Mouse (Mus musculus) liver, embryonic 14.5 days (tissue): ENCODE measurements at regions not wholly inside any gene's neighbourhood (a gene's known extent, or its start where the extent isn't known, plus 50 kb on each side); places are given as distances from the start of the nearest gene placed in this dataset.

ENCODE experiments used
- ATAC-seq: fragments of 200-750 bp; cut with Nextera tagmentation; 2 replicates; pipeline ENCODE4 v1.8.0; 2017; ENCODE audit warnings: moderate number of reproducible peaks, mild to moderate bottlenecking, moderate library complexity; ENCODE audit not compliant: insufficient read depth
- DNase-seq, 3 experiments: peaks; one replicate each; pipeline ENCODE4 v3.0.0-alpha.2; 2012 to 2013; ENCODE audit warnings: low read depth in 3 of 3, low spot score in 3 of 3
- H3K27ac ChIP-seq: fragments of 300-500 bp; sonication (generic); 2 replicates; pipeline ENCODE4 v1.5.1; 2014; ENCODE audit warnings: moderate library complexity, mild to moderate bottlenecking, control low read depth, inconsistent platforms
- H3K27me3 ChIP-seq: fragments of 300-500 bp; sonication (generic); 2 replicates; pipeline ENCODE4 v1.6.1; 2014; ENCODE audit warnings: mild to moderate bottlenecking, low read length, moderate library complexity; ENCODE audit not compliant: control insufficient read depth, insufficient read depth
- H3K36me3 ChIP-seq: fragments of 300-500 bp; sonication (generic); replicated peaks from 2 replicates; pipeline ENCODE4 v1.6.1; 2014; ENCODE audit warnings: low read depth; ENCODE audit not compliant: control insufficient read depth, insufficient read depth
- H3K4me1 ChIP-seq, 2 experiments: fragments of 200-500 bp in 1 of 2; fragments of 300-500 bp in 1 of 2; sonication (generic) in 1 of 2; replicated peaks; 2 replicates each; pipeline ENCODE4 v1.6.1; 2012 to 2014; ENCODE audit warnings: antibody characterized with exemption in 1 of 2, inconsistent platforms in 1 of 2, low read length in 1 of 2; ENCODE audit not compliant: control insufficient read depth in 2 of 2, insufficient read depth in 2 of 2
- H3K4me2 ChIP-seq: fragments of 300-500 bp; sonication (generic); 2 replicates; pipeline ENCODE4 v1.6.1; 2014; ENCODE audit warnings: low read depth, mild to moderate bottlenecking, control low read depth, moderate library complexity
- H3K4me3 ChIP-seq, 2 experiments: fragments of 200-500 bp in 1 of 2; fragments of 300-500 bp in 1 of 2; sonication (generic) in 1 of 2; 2 replicates each; pipeline ENCODE4 v1.5.1; 2012 to 2014; ENCODE audit warnings: low read depth in 2 of 2, low read length in 2 of 2, mild to moderate bottlenecking in 2 of 2, control low read depth in 1 of 2, inconsistent platforms in 1 of 2, moderate library complexity in 1 of 2; ENCODE audit not compliant: insufficient read depth in 1 of 2
- H3K9ac ChIP-seq: fragments of 300-500 bp; sonication (generic); replicated peaks from 2 replicates; pipeline ENCODE4 v1.6.1; 2014; ENCODE audit warnings: mild to moderate bottlenecking, control low read depth, moderate library complexity
- H3K9me3 ChIP-seq: fragments of 300-500 bp; sonication (generic); 2 replicates; pipeline ENCODE4 v1.6.1; 2016; ENCODE audit warnings: low read length, mixed read lengths; ENCODE audit not compliant: control insufficient read depth
- CTCF ChIP-seq: IDR thresholded peaks from 2 replicates; pipeline ENCODE4 v1.5.1; 2016; ENCODE audit warnings: antibody characterized with exemption, low read depth, control low read depth
- EP300 ChIP-seq: IDR thresholded peaks from 2 replicates; pipeline ENCODE4 v1.6.1; 2016; ENCODE audit warnings: antibody characterized with exemption, low read depth
- WGBS: fragments of 180-500 bp; shearing (Covaris S2); extraction: QIAGEN DNeasy Blood & Tissue Kit; methylation state at CpG from one replicate; pipeline ENCODE4 v1.1.7; 2014; ENCODE audit not compliant: insufficient replicate concordance; 5-methylcytosine and 5-hydroxymethylcytosine counted together

- Histone ChIP-seq H3K9ac (no peak overlapping the region), H3K4me3 (no peak overlapping the region), H3K36me3 (no peaks in the 10 kb centered on the region), H3K27ac (no peak overlapping the region), H3K4me1 (no peaks in the 10 kb centered on the region), H3K27me3 (no peaks in the 10 kb centered on the region), H3K9me3 (no peaks in the 10 kb centered on the region), H3K4me2 (no peak overlapping the region)
- ATAC-seq (no peak), DNase-seq (no peak)
- TF ChIP-seq CTCF (no peak), EP300 (no peak)
- 62% methylated on average over 6 of the region's 6 CpGs for WGBS
These were observed 296.5 kb downstream of the Tle4 start for GRCm38 (mm10) chr19:14301176-14301943.

GRCm38 (mm10) chr19:14314301-14314700 lies 283.6 kb downstream of the Tle4 start:
- H3K27ac ChIP-seq: no peak overlapping the region
- 61% methylated on average over 7 of the region's 7 CpGs for WGBS
- H3K9me3 ChIP-seq: no peaks in the 10 kb centered on the region
- H3K4me1 ChIP-seq: no peaks in the 10 kb centered on the region
- H3K27me3 ChIP-seq: no peaks in the 10 kb centered on the region
- H3K4me2 ChIP-seq: no peak overlapping the region
- no peak overlapping the region for H3K4me3 ChIP-seq
- DNase-seq: no peak
- H3K36me3 ChIP-seq: no peaks in the 10 kb centered on the region
- no peak for TF ChIP-seq EP300
- ATAC-seq: no peak
- H3K9ac ChIP-seq: no peak overlapping the region

GRCm38 (mm10) chr19:14319677-14320191 lies 278.1 kb downstream of the Tle4 start:
- Histone ChIP-seq H3K4me3 (no peak overlapping the region), H3K36me3 (no peaks in the 10 kb centered on the region), H3K9me3 (no peaks in the 10 kb centered on the region), H3K4me2 (no peak overlapping the region), H3K27ac (no peak overlapping the region), H3K4me1 (no peaks in the 10 kb centered on the region), H3K9ac (no peak overlapping the region), H3K27me3 (no peaks in the 10 kb centered on the region)
- no peak for TF ChIP-seq CTCF
- no peak for TF ChIP-seq EP300
- ATAC-seq (no peak), DNase-seq (no peak)
- 54% methylated on average over 3 of the region's 3 CpGs for WGBS

- no peak for TF ChIP-seq CTCF
- no peak for TF ChIP-seq EP300
- no peaks in the 10 kb centered on the region for H3K9me3 ChIP-seq
- ATAC-seq: no peak
- WGBS: 64% methylated on average over 9 of the region's 9 CpGs
- no peak overlapping the region for H3K4me3 ChIP-seq
- no peak for DNase-seq
- no peaks in the 10 kb centered on the region for H3K4me1 ChIP-seq
- no peaks in the 10 kb centered on the region for H3K36me3 ChIP-seq
- no peak overlapping the region for H3K9ac ChIP-seq
- no peak overlapping the region for H3K4me2 ChIP-seq
- no peak overlapping the region for H3K27ac ChIP-seq
- no peaks in the 10 kb centered on the region for H3K27me3 ChIP-seq
These were observed 272.3 kb downstream of the Tle4 start for GRCm38 (mm10) chr19:14325353-14326052.
